In genomic region chr8:108454561-108455311, GRCm38 (mm10) we compare ENCODE assay signal across 12 mouse cellular contexts.
DNase-seq lines count a peak whose midpoint lies in the region; ATAC-seq and TF ChIP-seq lines count a peak whose summit lies in the region.
"Had no signal": no experiment of that assay in that cellular context is flagged by ENCODE, and none has a peak within 500 bp of the region (broad histone marks: within the 10 kb centered on the region; RNA-seq: fewer than 3 reads in every experiment).

No protein-coding gene starts in this region.

- 0 out of 2 replicates have a peak overlapping the region, but pooled peaks have one; percentile 11 for H3K4me2 ChIP-seq in hindbrain, embryonic 12.5 days (replicated peaks)
- H3K4me2 ChIP-seq in stomach, postnatal 0 days (replicated peaks; ENCODE audit: low read depth), result no peak overlapping the region
- H3K4me2 ChIP-seq: limb, embryonic 13.5 days had no signal

- TF ChIP-seq EP300 in stomach, postnatal 0 days (optimal IDR thresholded peaks at IDR 0.05), result no peak

- H3K9ac ChIP-seq in hindbrain, embryonic 12.5 days, result no peak overlapping the region
- H3K9ac ChIP-seq in stomach, postnatal 0 days (ENCODE audit: low read length), result no peak overlapping the region
- H3K9ac ChIP-seq: limb, embryonic 13.5 days had no signal

- H3K9me3 ChIP-seq in hindbrain, embryonic 12.5 days (replicated peaks), result peaks cover 23% of the 10 kb centered on the region
- peaks cover 30% of the 10 kb centered on the region for H3K9me3 ChIP-seq in midbrain, embryonic 10.5 days (replicated peaks)
- no peaks in the 10 kb centered on the region for H3K9me3 ChIP-seq in stomach, postnatal 0 days (ENCODE audit: control insufficient read depth, low read length)

- no peak for TF ChIP-seq CTCF in stomach, postnatal 0 days (IDR thresholded peaks at IDR 0.05; ENCODE audit: low read depth)

- no peak overlapping the region for H3K4me3 ChIP-seq in hindbrain, embryonic 12.5 days
- H3K4me3 ChIP-seq in midbrain, embryonic 10.5 days, result no peak overlapping the region; the same call in 1 of the 2 replicates
- no peak overlapping the region for H3K4me3 ChIP-seq in stomach, postnatal 0 days (ENCODE audit: low read depth, low read length)
- H3K4me3 ChIP-seq: limb, embryonic 13.5 days had no signal

- peaks cover 29% of the 10 kb centered on the region for H3K4me1 ChIP-seq in hindbrain, embryonic 12.5 days
- H3K4me1 ChIP-seq in midbrain, embryonic 10.5 days, result peaks cover 46% of the 10 kb centered on the region
- no peaks in the 10 kb centered on the region for H3K4me1 ChIP-seq in stomach, postnatal 0 days (replicated peaks; ENCODE audit: control insufficient read depth, insufficient read depth)
- H3K4me1 ChIP-seq: limb, embryonic 13.5 days had no signal

- ATAC-seq in hindbrain, embryonic 12.5 days (ENCODE audit: low FRiP score), result peak; percentile 91
- ATAC-seq in stomach, postnatal 0 days (ENCODE audit: low FRiP score, low TSS enrichment), result no peak

- H3K27me3 ChIP-seq in hindbrain, embryonic 12.5 days, result peaks cover 7% of the 10 kb centered on the region; the same call in 1 of the 2 replicates
- H3K27me3 ChIP-seq in midbrain, embryonic 10.5 days (ENCODE audit: low read depth, poor library complexity, severe bottlenecking), result peaks cover 50% of the 10 kb centered on the region
- H3K27me3 ChIP-seq in stomach, postnatal 0 days (ENCODE audit: control insufficient read depth, insufficient read depth, low read length), result no peaks in the 10 kb centered on the region
- H3K27me3 ChIP-seq: limb, embryonic 13.5 days had no signal

- peak; percentile 86 for DNase-seq in MN1 (ENCODE audit: low spot score)
- DNase-seq in embryo, embryonic 11 days, result peak; percentile 49
- peak; percentile 54 for DNase-seq in midbrain, embryonic 10.5 days (ENCODE audit: low spot score)
- DNase-seq in cerebellum, adult 9-11 months, result no peak
- no peak for DNase-seq in kidney, postnatal 36 days
- no peak for DNase-seq in stomach, postnatal 0 days (ENCODE audit: low spot score)
- no peak for DNase-seq in thymus, postnatal 14 days
- DNase-seq: heart, postnatal 14 days; thymus, adult 18-20 months had no signal

- 25% methylated on average over 18 of the region's 18 CpGs for WGBS in hindbrain, embryonic 12.5 days
- WGBS in midbrain, embryonic 10.5 days, result 36% methylated on average over 18 of the region's 18 CpGs
- 64% methylated on average over 18 of the region's 18 CpGs for WGBS in stomach, postnatal 0 days

- peak overlapping the region; percentile 87 for H3K27ac ChIP-seq in hindbrain, embryonic 12.5 days
- peak overlapping the region; percentile 43 for H3K27ac ChIP-seq in midbrain, embryonic 10.5 days (replicated peaks)
- no peak overlapping the region for H3K27ac ChIP-seq in stomach, postnatal 0 days (replicated peaks)
- H3K27ac ChIP-seq: kidney, postnatal 0 days; limb, embryonic 13.5 days had no signal

- H3K36me3 ChIP-seq in hindbrain, embryonic 12.5 days, result no peaks in the 10 kb centered on the region
- peaks cover 10% of the 10 kb centered on the region; the same call in 1 of the 2 replicates for H3K36me3 ChIP-seq in midbrain, embryonic 10.5 days
- no peaks in the 10 kb centered on the region for H3K36me3 ChIP-seq in stomach, postnatal 0 days (ENCODE audit: control insufficient read depth, insufficient read depth, low read length)
- H3K36me3 ChIP-seq: limb, embryonic 13.5 days had no signal

Comparison
In these comparisons a context has a peak if more than half of its experiments do, and no peak if none do; other contexts are left out.
1. DNase-seq: peak in MN1 (single experiment), embryo, embryonic 11 days (single experiment) and midbrain, embryonic 10.5 days (single experiment); none in cerebellum, adult 9-11 months (single experiment), kidney, postnatal 36 days (0 of 2), stomach, postnatal 0 days (single experiment) and thymus, postnatal 14 days (single experiment).